Mouse (Mus musculus) E14TG2a.4 (cell line): ENCODE data around the gene Apol7a.

Experiments
- CTCF ChIP-seq: conservative IDR thresholded peaks from 2 replicates; pipeline ENCODE4 v1.5.1; 2014; ENCODE audit warnings: low read length
- NANOG ChIP-seq: IDR thresholded peaks from 2 replicates; pipeline ENCODE4 v1.6.1; 2014; ENCODE audit warnings: borderline replicate concordance, low read length, mixed read lengths

- TF ChIP-seq CTCF (no peak), NANOG (no peak)
Observed at GRCm38 (mm10) chr15:77342962-77343526, 55.9 kb downstream of the Apol7a start.
